Mouse (Mus musculus): ENCODE measurements at regions not wholly inside any gene's neighbourhood (a gene's known extent, or its start where the extent isn't known, plus 50 kb on each side); places are given as distances from the start of the nearest gene placed in this dataset.

- TF ChIP-seq POLR2A (IDR thresholded peaks at IDR 0.05; ENCODE audit: insufficient read depth, low read length): no peak
- TF ChIP-seq CTCF (IDR thresholded peaks at IDR 0.05; ENCODE audit: low read depth, low read length): no peak
These were observed 572.2 kb upstream of the Alcam start for GRCm38 (mm10) chr16:53026056-53026455.
